Mouse (Mus musculus) kidney, adult 8-10 months (tissue): ENCODE measurements at regions not wholly inside any gene's neighbourhood (a gene's known extent, or its start where the extent isn't known, plus 50 kb on each side); places are given as distances from the start of the nearest gene placed in this dataset.
"Not testable (repeated sequence)": the region's sequence is repeated elsewhere in the genome, so short reads cannot be mapped to it uniquely, and the experiment has no call there.

Experiments used
- DNase-seq, 2 experiments: peaks; one replicate each; pipeline ENCODE4 v3.0.0; 2022

GRCm38 (mm10) chr15:52406156-52406885 is 1478.4 kb upstream of the Gm7489 start:
- DNase-seq = no peak

- no peak for DNase-seq
Measured at GRCm38 (mm10) chr15:52412869-52413771, 1471.6 kb upstream of the Gm7489 start.

DNA sequence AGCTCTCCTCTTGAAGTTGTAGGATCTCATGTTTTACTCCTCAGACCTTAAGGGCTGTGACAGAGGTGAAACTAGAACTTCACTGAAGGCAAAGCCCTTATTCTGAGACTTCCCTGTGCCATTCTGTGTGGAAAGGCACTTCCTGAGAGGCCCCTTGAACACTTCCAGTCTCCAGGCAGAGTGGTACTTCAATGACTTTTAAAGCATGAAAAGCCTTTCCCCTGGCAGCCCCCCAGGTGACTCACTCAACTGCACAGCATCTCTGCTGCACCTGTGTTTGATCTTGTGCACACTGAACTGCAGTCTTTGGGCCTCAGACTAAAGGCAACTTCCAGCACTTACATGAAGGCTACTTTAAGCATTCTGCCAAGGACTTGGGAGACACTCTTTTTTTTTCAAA is 1458.7 kb upstream of the Gm7489 start:
- DNase-seq = no peak

GRCm38 (mm10) chr15:52430491-52431158 is 1454.1 kb upstream of the Gm7489 start:
- no peak for DNase-seq

GRCm38 (mm10) chr15:52433639-52434038 is 1451.1 kb upstream of the Gm7489 start:
- no peak for DNase-seq

GRCm38 (mm10) chr15:52438403-52438802 is 1446.3 kb upstream of the Gm7489 start:
- DNase-seq = no peak

- DNase-seq = peak; percentile 43 to 77
Measured at GRCm38 (mm10) chr15:52458782-52459181, 1425.9 kb upstream of the Gm7489 start.

- DNase-seq = no peak
Measured at GRCm38 (mm10) chr15:52459315-52459714, 1425.4 kb upstream of the Gm7489 start.

DNA sequence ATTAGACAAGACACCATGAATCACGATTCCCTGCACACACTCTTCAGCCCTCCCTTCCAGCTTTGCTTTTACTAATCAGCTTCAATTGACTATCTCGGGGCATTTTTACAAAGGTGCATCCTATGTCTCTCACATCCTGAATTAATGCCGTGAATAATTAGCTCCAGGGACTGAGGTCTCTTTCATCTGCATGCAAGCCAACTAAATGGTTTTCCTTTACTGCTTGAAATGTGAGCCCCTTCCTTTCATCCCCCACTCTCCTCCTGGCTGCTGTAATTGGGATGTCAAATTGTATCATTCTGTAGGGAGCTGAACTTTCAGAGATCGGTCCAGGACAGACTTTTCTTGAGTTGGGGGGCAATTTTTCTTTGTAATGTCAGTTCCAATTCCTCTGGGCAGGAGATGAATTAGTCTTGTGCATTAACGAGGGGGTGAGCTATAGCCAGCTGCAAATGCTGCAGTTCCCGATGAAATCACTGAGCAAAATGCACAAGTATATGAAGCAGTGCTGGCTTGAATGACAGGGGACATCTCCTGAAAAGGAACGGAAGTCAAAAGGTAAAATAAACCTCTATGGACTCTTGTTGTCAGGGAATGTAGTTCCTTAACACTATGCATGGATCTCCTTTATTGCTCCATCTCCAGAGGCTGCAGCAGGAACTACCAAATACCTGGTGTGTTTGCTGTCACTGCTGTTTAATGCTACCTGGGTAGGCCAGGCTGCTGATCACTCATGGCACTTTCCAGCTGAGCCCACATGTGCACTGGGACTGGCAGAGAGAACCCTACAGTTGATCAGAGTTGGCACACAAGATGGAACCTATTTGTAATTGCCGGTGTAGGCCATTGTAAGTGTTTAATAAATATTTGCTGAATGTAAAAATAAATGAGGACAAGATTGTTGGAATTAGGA is 1420.2 kb upstream of the Gm7489 start:
- DNase-seq = no peak

- not testable (repeated sequence) for DNase-seq
Measured at GRCm38 (mm10) chr15:52478124-52478523, 1406.6 kb upstream of the Gm7489 start.

DNA sequence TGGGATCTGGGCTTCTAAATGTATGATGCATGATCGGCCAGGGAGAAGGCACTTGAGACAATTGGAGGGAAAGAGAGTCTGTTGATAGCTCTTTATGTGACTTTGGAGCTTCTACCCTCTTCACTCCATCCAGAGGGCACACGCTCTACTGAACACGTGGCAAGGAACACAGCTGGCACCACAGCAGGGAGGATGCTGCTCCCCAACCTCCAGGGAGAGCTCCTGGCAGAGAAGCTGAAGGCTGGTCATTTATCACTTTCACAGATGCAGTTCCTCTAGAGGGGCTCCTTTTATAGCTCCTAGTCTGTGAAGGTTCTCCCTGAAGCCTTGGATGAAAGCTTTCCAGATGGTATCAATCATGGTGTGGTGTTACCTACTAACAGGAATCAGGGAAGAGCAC is 1403.9 kb upstream of the Gm7489 start:
- DNase-seq = no peak

GRCm38 (mm10) chr15:52483598-52484165 is 1401.0 kb upstream of the Gm7489 start:
- DNase-seq = no peak

DNA sequence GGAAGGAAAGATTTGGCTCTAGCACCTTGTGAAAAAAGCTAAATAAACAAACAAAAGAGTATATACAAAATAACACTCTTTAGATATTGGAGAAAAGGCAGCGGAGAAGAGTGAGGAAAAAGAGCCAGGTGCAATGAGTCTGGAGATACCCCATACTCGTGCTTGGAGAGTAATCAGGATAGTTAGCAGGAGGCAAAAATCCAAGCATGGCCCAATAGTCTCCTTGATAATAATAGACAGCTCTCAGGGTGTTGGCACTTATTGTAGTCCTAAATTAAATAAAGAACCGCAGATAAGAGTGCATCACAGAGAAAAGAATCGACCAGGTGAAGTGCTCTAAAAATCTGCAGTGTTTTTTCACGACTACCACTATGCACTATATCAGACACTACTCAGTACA is 1400.4 kb upstream of the Gm7489 start:
- DNase-seq = no peak

GRCm38 (mm10) chr15:52505278-52505831 is 1379.4 kb upstream of the Gm7489 start:
- peak in 1 of 2 experiments; percentile 7 for DNase-seq

DNA sequence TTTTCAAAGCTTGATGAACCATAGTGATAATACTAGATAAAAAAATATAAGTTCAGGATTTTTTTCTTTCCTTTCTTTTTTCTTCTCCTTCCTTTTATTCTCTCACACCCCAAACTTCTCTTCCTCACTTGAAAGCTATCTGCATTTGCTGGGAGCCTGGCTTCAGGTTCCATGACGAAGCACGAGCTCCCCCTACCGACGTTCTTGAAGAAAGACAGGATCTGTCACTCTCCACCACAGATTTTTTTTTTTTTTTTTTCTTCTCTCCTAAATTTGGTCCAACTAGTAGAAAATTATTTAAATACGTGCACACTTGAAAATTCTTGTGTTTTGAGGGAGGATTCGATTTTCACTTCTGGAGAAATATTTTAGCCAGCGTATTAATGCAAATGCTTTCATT is 1377.8 kb upstream of the Gm7489 start:
- DNase-seq = peak in 1 of 2 experiments; percentile 6

DNA sequence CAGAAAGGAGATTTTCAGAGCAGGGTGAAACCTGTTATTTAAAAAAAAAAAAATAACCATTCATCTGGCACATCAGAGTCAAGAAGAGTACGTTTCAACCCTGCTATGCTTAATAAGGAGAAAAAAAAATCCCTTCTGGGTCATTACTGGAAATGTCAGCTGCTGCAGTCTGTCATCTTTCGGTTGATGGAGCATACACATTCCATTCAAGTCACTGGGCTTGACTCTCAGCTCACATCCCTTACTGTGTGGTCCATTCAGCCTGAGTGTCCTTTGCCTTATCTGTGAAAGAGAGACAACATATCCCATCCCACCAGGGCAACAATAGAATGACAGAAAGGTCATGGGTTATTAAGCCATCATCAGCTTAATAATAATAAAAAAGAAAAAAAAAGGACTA is 1376.1 kb upstream of the Gm7489 start:
- DNase-seq = no peak

DNA sequence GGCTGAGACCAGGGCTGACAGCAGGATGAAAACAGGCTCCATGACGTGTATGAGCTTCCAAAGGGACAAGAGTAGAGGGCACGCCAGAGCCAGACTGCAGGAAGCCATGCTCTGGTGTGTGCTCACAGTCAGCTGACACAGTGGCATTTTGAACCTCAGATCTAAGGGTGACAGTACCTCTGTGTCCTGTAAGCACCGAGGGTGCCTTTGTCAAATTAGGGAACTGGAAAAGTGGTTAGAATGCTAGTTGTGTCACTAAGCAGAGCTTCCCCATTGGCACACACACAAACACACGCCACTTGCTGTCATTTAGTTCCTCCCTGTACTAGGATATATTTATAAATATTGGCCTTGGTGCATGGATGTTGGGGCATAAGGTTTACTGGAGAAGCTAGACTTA is 1374.6 kb upstream of the Gm7489 start:
- no peak for DNase-seq

- DNase-seq = no peak
Measured at GRCm38 (mm10) chr15:52536594-52536993, 1348.1 kb upstream of the Gm7489 start.

- DNase-seq = no peak
Measured at GRCm38 (mm10) chr15:52558682-52559081, 1326.0 kb upstream of the Gm7489 start.

GRCm38 (mm10) chr15:52564078-52564477 is 1320.6 kb upstream of the Gm7489 start:
- no peak for DNase-seq

GRCm38 (mm10) chr15:52565449-52565851 is 1319.3 kb upstream of the Gm7489 start:
- no peak for DNase-seq

GRCm38 (mm10) chr15:52570256-52570655 is 1314.5 kb upstream of the Gm7489 start:
- DNase-seq = no peak
